Mouse (Mus musculus): Measurements from ENCODE around the gene Wdr89.

GRCm38 (mm10) chr12:75669258-75670106 is at the start of gene Wdr89:
- TF ChIP-seq CTCF (IDR thresholded peaks at IDR 0.05; ENCODE audit: low read depth), result peak; percentile 44
- TF ChIP-seq EP300 (IDR thresholded peaks at IDR 0.05; ENCODE audit: low read depth), result no peak
